Mouse (Mus musculus): ENCODE results near the gene Ubtf.

The Ubtf gene

GRCm38 (mm10) chr11:102258095-102258494, 61.4 kb downstream of the Ubtf start:
- DNase-seq (ENCODE audit: low read depth, low spot score), result no peak
- no peaks in the 10 kb centered on the region for H3K36me3 ChIP-seq (ENCODE audit: control insufficient read depth, insufficient read depth, low read length, poor library complexity, severe bottlenecking)
- no peaks in the 10 kb centered on the region for H3K27me3 ChIP-seq (ENCODE audit: control insufficient read depth, insufficient read depth, low read length, poor library complexity, severe bottlenecking)

- H3K27me3 ChIP-seq (ENCODE audit: control insufficient read depth, insufficient read depth, low read length, poor library complexity, severe bottlenecking), result no peaks in the 10 kb centered on the region
- DNase-seq (ENCODE audit: low read depth, low spot score), result no peak
- H3K36me3 ChIP-seq (ENCODE audit: control insufficient read depth, insufficient read depth, low read length, poor library complexity, severe bottlenecking), result no peaks in the 10 kb centered on the region
Observed at GRCm38 (mm10) chr11:102257514-102257913, 62.0 kb downstream of the Ubtf start.
